Mouse (Mus musculus) limb, embryonic 13.5 days (tissue): ENCODE measurements at regions not wholly inside any gene's neighbourhood (a gene's known extent, or its start where the extent isn't known, plus 50 kb on each side); places are given as distances from the start of the nearest gene placed in this dataset.
A peak's percentile ranks its signal among the peaks of the same experiment; 100 is the strongest.

Source experiments
- ATAC-seq: fragments of 200-750 bp; cut with Nextera tagmentation; 2 replicates; pipeline ENCODE4 v1.8.0; 2017; ENCODE audit warnings: low read depth, moderate number of reproducible peaks, moderate TSS enrichment; ENCODE audit not compliant: low FRiP score
- H3K27ac ChIP-seq: fragments of 300-500 bp; sonication (generic); 2 replicates; pipeline ENCODE4 v1.5.1; 2015; ENCODE audit warnings: inconsistent platforms, mild to moderate bottlenecking, moderate library complexity
- H3K27me3 ChIP-seq: fragments of 300-500 bp; sonication (generic); 2 replicates; pipeline ENCODE4 v1.6.1; 2015; ENCODE audit warnings: mild to moderate bottlenecking, inconsistent platforms
- H3K36me3 ChIP-seq: fragments of 300-500 bp; sonication (generic); 2 replicates; pipeline ENCODE4 v1.6.1; 2015; ENCODE audit warnings: inconsistent platforms, mild to moderate bottlenecking, moderate library complexity
- H3K4me1 ChIP-seq: fragments of 300-500 bp; sonication (generic); 2 replicates; pipeline ENCODE4 v1.6.1; 2015; ENCODE audit warnings: inconsistent platforms
- H3K4me2 ChIP-seq: fragments of 300-500 bp; sonication (generic); replicated peaks from 2 replicates; pipeline ENCODE4 v1.6.1; 2015; ENCODE audit warnings: inconsistent platforms, mild to moderate bottlenecking, moderate library complexity
- H3K4me3 ChIP-seq: fragments of 300-500 bp; sonication (generic); 2 replicates; pipeline ENCODE4 v1.5.1; 2015; ENCODE audit warnings: moderate library complexity, mild to moderate bottlenecking, inconsistent platforms
- H3K9ac ChIP-seq: fragments of 300-500 bp; sonication (generic); 2 replicates; pipeline ENCODE4 v1.6.1; 2015; ENCODE audit warnings: mild to moderate bottlenecking, inconsistent platforms
- H3K9me3 ChIP-seq: fragments of 300-500 bp; sonication (generic); 2 replicates; pipeline ENCODE4 v1.6.1; 2016; ENCODE audit warnings: inconsistent platforms
- WGBS: fragments of 180-500 bp; shearing (Covaris S2); methylation state at CpG from one replicate; pipeline ENCODE4 v1.1.7; 2015; 5-methylcytosine and 5-hydroxymethylcytosine counted together

DNA sequence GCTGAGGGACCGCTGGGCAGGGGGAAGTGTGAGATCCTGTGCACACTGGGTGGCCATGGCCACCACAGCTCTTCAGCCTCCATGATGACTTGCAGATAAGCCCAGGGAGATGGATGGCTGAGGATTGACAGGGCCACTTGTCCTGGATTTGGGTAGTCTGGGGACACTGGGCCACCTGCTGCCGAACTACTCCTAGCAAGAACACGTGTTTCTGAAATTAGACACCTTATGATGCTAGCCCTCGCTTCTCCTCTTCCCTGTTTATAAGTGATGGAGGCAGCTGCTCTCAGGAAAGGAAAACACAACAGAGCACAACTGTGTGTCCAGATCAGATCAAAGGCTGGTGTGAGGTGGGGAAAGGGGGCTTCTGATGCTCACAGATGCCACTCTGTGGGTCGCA lies 64.9 kb upstream of the Tpm1 start:
- no peaks in the 10 kb centered on the region for H3K9me3 ChIP-seq
- ATAC-seq = peak; percentile 56; the same call in 1 of the 2 replicates
- H3K4me2 ChIP-seq = no peak overlapping the region
- H3K27ac ChIP-seq = no peak overlapping the region
- no peaks in the 10 kb centered on the region for H3K36me3 ChIP-seq
- H3K4me1 ChIP-seq = peaks cover 31% of the 10 kb centered on the region
- no peak overlapping the region for H3K4me3 ChIP-seq
- H3K27me3 ChIP-seq = no peaks in the 10 kb centered on the region
- WGBS = 39% methylated on average over 5 of the region's 5 CpGs
- H3K9ac ChIP-seq = no peak overlapping the region

DNA sequence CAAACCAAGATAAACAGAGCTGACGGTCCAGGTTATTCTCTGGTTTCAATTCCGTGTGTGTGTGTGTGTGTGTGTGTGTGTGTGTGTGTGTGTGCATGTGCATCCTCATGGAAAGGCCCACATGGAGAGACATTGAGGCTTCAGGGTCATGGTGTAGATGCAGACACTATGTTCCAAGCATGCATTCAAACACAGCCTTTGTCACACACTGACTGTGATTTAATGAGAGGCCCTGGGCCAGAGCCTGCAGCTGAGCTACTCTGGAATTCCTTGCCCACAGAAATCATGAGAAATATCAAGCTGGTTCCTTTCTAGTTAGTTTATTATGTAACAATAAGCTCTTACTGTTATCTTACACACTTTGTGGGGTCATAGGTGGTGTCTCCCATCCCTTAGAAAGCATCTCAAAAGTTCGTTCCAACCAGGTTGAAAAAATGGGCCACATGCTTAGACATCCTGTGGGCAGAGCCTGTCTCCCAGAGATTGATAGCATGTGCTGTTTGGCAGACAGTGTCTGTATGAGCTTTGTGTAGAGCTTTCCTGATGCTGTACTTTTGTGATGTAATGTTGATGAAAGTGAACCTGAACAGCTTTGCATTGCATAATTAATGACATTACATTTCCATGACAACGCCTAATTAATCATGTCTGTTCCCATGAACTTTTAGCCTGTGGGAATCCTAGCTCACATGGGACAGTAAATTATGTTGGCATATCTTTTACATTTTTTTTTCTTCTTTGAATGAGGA lies 62.8 kb upstream of the Tpm1 start:
- no peaks in the 10 kb centered on the region for H3K9me3 ChIP-seq
- peaks cover 37% of the 10 kb centered on the region for H3K4me1 ChIP-seq
- H3K9ac ChIP-seq = no peak overlapping the region
- no peaks in the 10 kb centered on the region for H3K36me3 ChIP-seq
- WGBS = 81% methylated on average over 4 of the region's 4 CpGs
- no peak overlapping the region for H3K27ac ChIP-seq
- H3K4me2 ChIP-seq = no peak overlapping the region
- ATAC-seq = no peak
- no peaks in the 10 kb centered on the region for H3K27me3 ChIP-seq
- H3K4me3 ChIP-seq = no peak overlapping the region

GRCm38 (mm10) chr9:67107938-67108337 lies 58.7 kb upstream of the Tpm1 start:
- Histone ChIP-seq H3K4me2 (no peak overlapping the region), H3K4me3 (no peak overlapping the region), H3K9me3 (no peaks in the 10 kb centered on the region), H3K4me1 (peaks cover 55% of the 10 kb centered on the region), H3K9ac (no peak overlapping the region), H3K27ac (no peak overlapping the region; the same call in 1 of the 2 replicates), H3K36me3 (no peaks in the 10 kb centered on the region), H3K27me3 (no peaks in the 10 kb centered on the region)
- 10% methylated on average over 3 of the region's 3 CpGs for WGBS
- ATAC-seq = no peak

DNA sequence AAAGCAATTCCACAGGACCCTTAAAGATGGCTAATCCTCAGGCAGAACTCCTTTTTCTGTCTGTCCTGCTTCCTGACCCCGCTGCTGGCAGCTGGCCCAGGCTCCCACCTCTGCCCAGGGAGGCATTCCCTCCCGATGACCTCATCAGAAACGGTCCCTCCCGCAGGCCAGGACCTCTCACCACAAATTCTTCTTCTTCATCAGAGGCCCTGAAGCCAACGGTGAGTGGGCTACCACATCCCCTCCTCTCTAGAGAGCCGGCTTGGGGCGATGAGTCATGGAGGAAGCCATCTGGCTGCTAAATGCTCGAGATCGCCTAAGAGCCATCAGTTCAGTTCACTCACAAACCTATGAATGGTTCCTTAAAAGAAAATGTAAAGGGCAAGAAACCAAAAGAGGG lies 56.7 kb upstream of the Tpm1 start:
- Histone ChIP-seq H3K9ac (no peak overlapping the region), H3K36me3 (no peaks in the 10 kb centered on the region), H3K4me2 (no peak overlapping the region), H3K27ac (peak overlapping the region; percentile 65), H3K27me3 (no peaks in the 10 kb centered on the region), H3K4me1 (peaks cover 72% of the 10 kb centered on the region), H3K9me3 (no peaks in the 10 kb centered on the region), H3K4me3 (no peak overlapping the region)
- peak; percentile 45; the same call in 1 of the 2 replicates for ATAC-seq
- WGBS = 14% methylated on average over 9 of the region's 9 CpGs

DNA sequence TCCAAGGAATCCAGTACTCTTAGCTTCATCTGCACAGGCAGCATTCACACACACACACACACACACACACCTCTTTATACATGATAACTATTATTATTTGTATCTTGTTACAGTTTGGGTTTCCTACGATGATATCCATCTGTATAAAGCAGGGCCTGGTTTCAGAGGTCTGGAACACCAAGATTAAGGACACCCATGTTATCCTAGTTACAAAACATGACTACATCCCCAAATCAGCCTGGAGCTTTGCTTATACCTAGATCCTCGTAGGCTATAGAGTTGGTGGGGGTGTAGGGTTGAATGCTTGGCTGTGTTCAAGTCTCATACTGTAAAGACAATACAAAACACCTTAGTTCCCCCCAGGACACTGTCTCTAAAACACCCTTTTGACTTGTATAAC lies 56.0 kb upstream of the Tpm1 start:
- H3K9ac ChIP-seq = no peak overlapping the region
- ATAC-seq = no peak
- H3K36me3 ChIP-seq = no peaks in the 10 kb centered on the region
- H3K4me1 ChIP-seq = peaks cover 76% of the 10 kb centered on the region
- peak overlapping the region; percentile 65; the same call in 1 of the 2 replicates for H3K27ac ChIP-seq
- H3K27me3 ChIP-seq = no peaks in the 10 kb centered on the region
- H3K4me2 ChIP-seq = no peak overlapping the region
- no peaks in the 10 kb centered on the region for H3K9me3 ChIP-seq
- no peak overlapping the region for H3K4me3 ChIP-seq
- 75% methylated on average over 2 of the region's 2 CpGs for WGBS

DNA sequence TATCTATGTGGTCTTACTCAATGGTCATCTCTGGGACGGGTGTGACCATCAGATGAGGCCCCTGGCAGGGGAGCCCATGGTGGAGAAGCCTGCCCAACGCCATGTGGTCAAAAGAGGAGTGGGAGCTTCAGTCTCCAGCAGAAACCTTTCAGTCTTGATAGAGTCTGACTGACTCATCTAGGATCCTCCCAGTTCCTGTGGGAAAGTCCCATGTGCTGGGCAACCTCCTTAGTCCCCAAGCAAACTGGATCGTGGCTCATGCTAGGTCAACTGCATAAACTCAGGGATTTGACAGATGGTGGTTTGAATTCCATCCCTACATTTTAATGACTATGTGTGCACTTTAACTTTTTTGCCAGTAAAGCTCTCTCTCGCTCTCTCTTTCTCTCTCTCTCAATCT lies 55.4 kb upstream of the Tpm1 start:
- Histone ChIP-seq H3K27ac (no peak overlapping the region), H3K9ac (no peak overlapping the region), H3K9me3 (no peaks in the 10 kb centered on the region), H3K4me3 (no peak overlapping the region), H3K27me3 (no peaks in the 10 kb centered on the region), H3K4me1 (peaks cover 76% of the 10 kb centered on the region), H3K4me2 (no peak overlapping the region), H3K36me3 (no peaks in the 10 kb centered on the region)
- WGBS = 69% methylated on average over 4 of the region's 4 CpGs
- no peak for ATAC-seq

- Histone ChIP-seq H3K27me3 (no peaks in the 10 kb centered on the region), H3K4me2 (no peak overlapping the region), H3K9me3 (no peaks in the 10 kb centered on the region), H3K4me3 (no peak overlapping the region), H3K27ac (peak overlapping the region; percentile 44; the same call in 1 of the 2 replicates), H3K9ac (no peak overlapping the region), H3K36me3 (no peaks in the 10 kb centered on the region), H3K4me1 (peaks cover 74% of the 10 kb centered on the region)
- WGBS = 51% methylated on average over 6 of the region's 6 CpGs
- peak; percentile 51; the same call in 1 of the 2 replicates for ATAC-seq
Measured at GRCm38 (mm10) chr9:67102578-67102977, 53.4 kb upstream of the Tpm1 start.

GRCm38 (mm10) chr9:67099471-67099870 lies 50.3 kb upstream of the Tpm1 start:
- H3K4me1 ChIP-seq = peaks cover 43% of the 10 kb centered on the region
- no peak overlapping the region for H3K9ac ChIP-seq
- no peaks in the 10 kb centered on the region for H3K9me3 ChIP-seq
- H3K27me3 ChIP-seq = no peaks in the 10 kb centered on the region
- H3K36me3 ChIP-seq = no peaks in the 10 kb centered on the region
- no peak overlapping the region for H3K4me2 ChIP-seq
- no peak overlapping the region for H3K27ac ChIP-seq
- no peak for ATAC-seq
- 38% methylated on average over 6 of the region's 6 CpGs for WGBS
- H3K4me3 ChIP-seq = no peak overlapping the region
